Mouse (Mus musculus): Measurements from ENCODE around the gene Dbx1. TPM values are rescaled to one million over a fixed set of nuclear protein-coding genes. Genes with fewer than 3 reads are reported as not detected.

Gene Dbx1
- polyA plus RNA-seq (2015; fragmentation: Nextera tagmentation; extraction: Ambion mirVana), result 4.0 and 64.7 TPM in 2 replicates

DNA sequence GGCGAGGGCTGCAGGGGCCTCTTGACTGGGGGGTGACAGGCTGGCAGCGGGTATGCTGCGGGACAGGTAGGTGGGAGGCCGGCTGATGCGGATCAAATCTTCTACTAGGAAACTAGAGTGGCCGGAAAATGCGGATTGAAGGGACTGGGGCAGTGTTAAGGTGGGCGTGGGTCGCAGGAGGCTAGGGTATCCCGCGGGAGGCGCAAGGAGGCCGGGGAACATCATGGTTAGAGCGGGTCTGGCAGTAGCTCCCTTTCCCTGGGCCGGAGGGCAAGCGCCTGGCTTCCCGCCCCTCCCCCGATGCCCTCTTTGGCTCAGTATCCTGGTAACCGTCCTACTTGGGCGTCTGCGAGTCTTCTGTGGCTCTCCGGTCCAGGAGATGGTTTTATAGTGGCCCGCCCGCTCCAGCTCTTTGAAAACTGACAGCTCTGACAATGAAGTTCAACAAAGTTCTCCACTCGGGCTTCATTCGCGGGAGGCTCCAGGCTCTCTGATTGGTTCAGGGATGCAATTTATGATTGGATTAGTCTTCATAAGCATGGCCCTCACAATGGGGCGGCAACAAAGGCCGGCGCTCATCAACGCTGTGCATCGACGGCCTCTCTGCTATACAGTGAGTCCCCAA, at the start of gene Dbx1:
TSS of gene Dbx1 (minus strand) at position 359 of the 625 bp plus-strand sequence.
- Histone ChIP-seq H3K4me1 (replicated peaks) (peaks cover 14% of the 10 kb centered on the region), H3K27me3 (peaks cover 85% of the 10 kb centered on the region), H3K9me3 (no peaks in the 10 kb centered on the region), H3K4me2 (no peak within 1 kb of the TSS), H3K9ac (no peak within 1 kb of the TSS), H3K36me3 (no peaks in the 10 kb centered on the region), H3K27ac (replicated peaks) (no peak within 1 kb of the TSS), H3K4me3 (no peak within 1 kb of the TSS)
- WGBS, result under 1% methylated on average over 33 of the region's 33 CpGs
- ATAC-seq (ENCODE audit: low FRiP score, low read depth), result no peak

DNA sequence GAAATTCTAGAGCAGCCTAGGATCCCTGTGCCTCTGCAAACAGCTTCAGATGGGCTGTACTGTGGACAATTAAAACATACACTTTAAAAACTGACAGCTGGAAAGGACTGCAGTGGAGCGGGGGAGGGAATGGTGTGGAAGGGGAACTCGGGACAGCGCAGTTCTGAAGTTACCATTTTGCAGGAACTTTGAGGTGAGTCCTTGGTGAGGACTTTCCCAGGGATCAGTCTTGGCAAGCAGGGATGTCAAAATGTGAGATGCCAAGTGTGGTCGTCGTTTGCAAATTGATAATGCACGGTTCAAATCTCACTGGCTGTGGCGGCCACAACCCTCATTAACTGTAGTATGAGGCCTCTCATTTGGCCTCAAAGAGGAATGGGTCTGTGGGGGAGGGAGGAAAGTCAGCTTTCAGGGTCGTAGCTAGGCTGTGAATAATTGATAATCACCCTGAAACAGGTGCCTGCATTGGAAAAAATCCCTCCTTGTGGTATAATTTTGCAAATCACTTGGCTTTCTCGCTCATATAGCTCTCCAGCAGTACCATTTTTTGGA, 42.3 kb upstream of the Dbx1 start:
- Histone ChIP-seq H3K4me3 (no peak overlapping the region), H3K9ac (no peak overlapping the region), H3K27ac (replicated peaks) (no peak overlapping the region), H3K9me3 (no peaks in the 10 kb centered on the region), H3K4me1 (replicated peaks) (no peaks in the 10 kb centered on the region), H3K36me3 (no peaks in the 10 kb centered on the region), H3K4me2 (no peak overlapping the region), H3K27me3 (peaks cover 90% of the 10 kb centered on the region)
- no peak for ATAC-seq (ENCODE audit: low FRiP score, low read depth)
- WGBS, result 8% methylated on average over 9 of the region's 9 CpGs

DNA sequence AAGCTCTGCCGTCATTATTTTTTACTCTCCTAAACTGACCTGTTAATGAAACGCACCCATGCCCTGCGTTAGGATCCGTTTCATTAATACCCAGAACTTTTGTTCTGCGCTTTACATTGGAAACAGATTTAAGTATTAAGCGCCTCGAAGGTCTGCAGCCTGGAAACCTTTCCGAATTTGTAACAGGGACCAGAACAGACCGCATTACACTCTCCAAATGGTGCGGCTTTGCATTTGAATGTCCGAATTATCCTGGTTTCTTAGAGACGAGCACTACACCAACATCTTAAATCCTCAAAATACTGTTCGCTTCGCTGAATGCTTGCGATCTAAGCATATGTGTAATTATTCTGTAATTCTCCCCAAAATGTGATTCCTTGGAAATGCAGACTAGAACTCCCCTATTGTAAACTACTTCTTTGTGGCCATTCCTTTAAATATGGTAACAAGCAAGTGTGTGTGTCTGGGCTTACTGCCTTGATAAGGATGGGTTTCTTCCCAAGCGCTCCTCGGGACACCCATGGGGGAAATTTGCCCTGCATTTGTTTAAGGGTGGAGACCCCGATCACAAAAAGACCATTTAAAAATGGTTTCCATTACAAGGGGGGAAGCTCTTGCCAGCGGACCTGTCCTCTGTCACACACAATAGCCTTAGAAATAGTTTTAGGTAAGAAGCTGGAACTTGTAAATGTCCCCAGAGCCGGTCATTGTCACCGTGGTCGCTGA, 41.6 kb upstream of the Dbx1 start:
- 2% methylated on average over 22 of the region's 22 CpGs for WGBS
- Histone ChIP-seq H3K27ac (replicated peaks) (no peak overlapping the region), H3K9me3 (no peaks in the 10 kb centered on the region), H3K4me3 (no peak overlapping the region), H3K36me3 (no peaks in the 10 kb centered on the region), H3K4me2 (no peak overlapping the region), H3K9ac (no peak overlapping the region), H3K4me1 (replicated peaks) (no peaks in the 10 kb centered on the region), H3K27me3 (peaks cover 90% of the 10 kb centered on the region)
- no peak for ATAC-seq (ENCODE audit: low FRiP score, low read depth)

DNA sequence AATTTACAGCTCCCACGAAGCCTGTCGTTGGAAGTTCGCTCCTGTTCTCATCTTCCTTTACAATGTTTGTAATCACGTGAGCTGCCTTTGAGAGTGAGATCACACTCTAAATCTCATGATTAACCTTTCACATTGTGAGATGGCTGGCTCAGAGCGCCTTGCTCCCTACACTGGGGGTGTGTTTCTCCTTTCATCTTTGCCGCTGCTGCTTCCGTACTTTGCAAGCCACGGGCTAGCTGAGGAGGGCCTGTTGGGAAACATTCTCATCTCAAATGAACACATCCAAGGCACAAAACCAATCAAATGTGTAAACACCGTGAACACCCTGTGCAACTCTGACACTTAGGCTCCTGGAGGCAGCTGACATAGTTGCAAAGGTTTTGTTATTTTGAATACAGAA, 40.5 kb upstream of the Dbx1 start:
- WGBS, result 3% methylated on average over 9 of the region's 9 CpGs

DNA sequence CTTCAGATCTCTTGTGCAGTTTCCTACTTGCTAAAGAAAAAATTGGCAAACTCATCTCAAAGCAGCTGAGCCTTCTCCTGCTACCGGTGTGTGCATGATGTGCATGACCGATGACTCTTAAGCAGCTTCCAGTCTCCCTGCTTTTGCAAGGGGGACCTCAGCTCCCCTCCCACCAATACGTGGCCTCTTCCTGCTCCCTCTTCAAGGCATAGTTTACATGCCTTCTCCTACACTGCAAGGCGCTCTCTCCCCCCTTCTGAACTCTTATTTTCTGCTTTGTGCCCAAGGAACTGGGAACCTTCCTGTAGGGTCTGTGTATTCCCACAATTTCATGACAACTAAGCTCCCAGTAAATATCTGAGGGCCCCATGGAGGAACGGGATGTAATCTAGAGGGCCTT, 40.0 kb upstream of the Dbx1 start:
- Histone ChIP-seq H3K9ac (no peak overlapping the region), H3K4me3 (no peak overlapping the region), H3K9me3 (no peaks in the 10 kb centered on the region), H3K4me2 (no peak overlapping the region), H3K27ac (replicated peaks) (no peak overlapping the region), H3K27me3 (peaks cover 88% of the 10 kb centered on the region), H3K36me3 (no peaks in the 10 kb centered on the region), H3K4me1 (replicated peaks) (no peaks in the 10 kb centered on the region)
- 15% methylated on average over 5 of the region's 5 CpGs for WGBS
- no peak for ATAC-seq (ENCODE audit: low FRiP score, low read depth)

More for the DNA sequence above, 40.5 kb upstream of the Dbx1 start:
- H3K4me2 ChIP-seq, result no peak overlapping the region
- no peaks in the 10 kb centered on the region for H3K9me3 ChIP-seq
- ATAC-seq (ENCODE audit: low FRiP score, low read depth), result no peak
- peaks cover 88% of the 10 kb centered on the region for H3K27me3 ChIP-seq
- no peaks in the 10 kb centered on the region for H3K36me3 ChIP-seq
- no peak overlapping the region for H3K9ac ChIP-seq
- H3K27ac ChIP-seq (replicated peaks), result no peak overlapping the region
- H3K4me3 ChIP-seq, result no peak overlapping the region
- H3K4me1 ChIP-seq (replicated peaks), result no peaks in the 10 kb centered on the region

DNA sequence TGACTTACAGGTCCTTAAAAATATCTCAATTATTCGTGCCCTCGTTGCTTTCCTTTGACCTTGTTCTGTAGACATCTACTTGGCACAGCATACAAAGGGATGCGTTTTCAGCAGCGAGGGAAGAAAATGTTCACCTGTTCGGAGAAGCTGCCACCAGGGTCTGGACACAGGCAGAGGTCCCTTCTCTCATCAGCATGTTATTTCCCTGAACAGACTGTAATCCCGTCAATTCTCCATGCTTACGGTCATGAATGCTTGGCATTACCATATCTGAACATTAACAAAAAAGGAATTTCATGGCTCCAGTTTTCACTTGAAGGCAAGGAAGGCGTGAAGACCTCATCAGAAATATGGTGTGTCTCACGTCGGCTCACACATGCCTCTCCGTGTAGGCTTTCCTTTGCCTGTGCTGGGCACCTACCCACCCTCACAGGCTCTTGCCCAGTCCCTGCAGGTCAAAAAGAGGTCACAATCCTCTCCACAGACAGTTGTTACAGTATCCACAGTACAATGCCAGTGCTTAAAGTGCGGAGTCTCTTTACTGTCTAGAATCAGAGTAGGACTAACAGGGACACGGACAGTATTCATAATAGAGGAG, 31.7 kb upstream of the Dbx1 start:
- ATAC-seq (ENCODE audit: low FRiP score, low read depth), result no peak
- peaks cover 93% of the 10 kb centered on the region for H3K27me3 ChIP-seq
- WGBS, result 57% methylated on average over 13 of the region's 13 CpGs

DNA sequence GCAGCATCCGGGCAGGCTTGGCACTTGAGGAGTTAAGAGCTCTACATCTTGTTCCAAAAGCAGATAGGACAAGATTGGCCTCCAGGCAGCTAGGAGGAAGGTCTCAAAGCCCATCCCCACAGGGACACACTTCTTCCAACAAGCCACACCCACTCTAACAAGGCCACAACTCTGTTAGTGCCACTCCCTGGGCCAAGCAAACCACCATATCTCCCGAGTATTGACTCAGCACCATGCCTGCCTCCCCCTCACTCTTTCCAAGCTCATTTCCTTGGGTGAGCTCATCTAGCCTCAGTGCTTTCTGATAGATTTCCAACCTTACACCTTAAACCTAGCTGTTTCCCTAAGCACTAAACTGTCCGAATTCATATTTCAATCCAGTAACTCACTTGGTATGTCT, 26.9 kb upstream of the Dbx1 start:
- Histone ChIP-seq H3K4me1 (replicated peaks) (0 out of 2 replicates have a peak, but pooled peaks cover 4% of the 10 kb centered on the region), H3K36me3 (no peaks in the 10 kb centered on the region), H3K4me2 (no peak overlapping the region), H3K9ac (no peak overlapping the region), H3K9me3 (no peaks in the 10 kb centered on the region), H3K27me3 (peaks cover 94% of the 10 kb centered on the region), H3K4me3 (no peak overlapping the region), H3K27ac (replicated peaks) (no peak overlapping the region)
- no peak for ATAC-seq (ENCODE audit: low FRiP score, low read depth)
- WGBS, result 84% methylated on average over 3 of the region's 3 CpGs

More for the DNA sequence above, 31.7 kb upstream of the Dbx1 start:
- no peak overlapping the region for H3K4me3 ChIP-seq
- no peak overlapping the region for H3K9ac ChIP-seq
- no peak overlapping the region for H3K4me2 ChIP-seq
- no peak overlapping the region for H3K27ac ChIP-seq (replicated peaks)
- no peaks in the 10 kb centered on the region for H3K36me3 ChIP-seq
- no peaks in the 10 kb centered on the region for H3K9me3 ChIP-seq
- no peaks in the 10 kb centered on the region for H3K4me1 ChIP-seq (replicated peaks)

DNA sequence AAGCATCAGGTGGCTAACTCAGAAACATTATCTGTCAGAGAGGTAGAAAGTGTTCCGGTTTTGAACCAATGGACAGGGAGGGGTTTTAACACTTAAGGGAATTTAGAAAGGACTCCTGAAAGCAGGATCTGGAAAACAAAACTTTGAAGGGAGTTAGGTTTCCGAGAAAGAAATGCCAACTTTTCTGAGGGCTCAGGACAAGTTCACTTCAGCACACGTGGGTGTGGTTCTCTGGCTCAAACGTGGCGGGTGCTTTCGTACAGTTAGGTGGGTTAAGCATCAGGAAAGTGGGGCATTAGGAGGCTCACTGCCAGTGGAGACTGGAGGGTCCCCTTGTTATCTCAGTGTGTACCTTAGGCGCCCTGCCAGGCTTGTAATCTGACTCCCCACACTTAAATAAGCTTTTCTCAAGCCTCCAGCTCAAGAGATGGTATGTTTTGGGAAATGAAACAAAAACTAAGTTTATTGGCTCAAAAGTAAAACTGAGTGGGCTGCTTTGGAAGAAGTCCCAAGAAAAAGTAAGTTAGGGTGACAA, 25.9 kb upstream of the Dbx1 start:
- ATAC-seq (ENCODE audit: low FRiP score, low read depth), result no peak
- Histone ChIP-seq H3K4me3 (no peak overlapping the region), H3K27ac (replicated peaks) (no peak overlapping the region), H3K36me3 (no peaks in the 10 kb centered on the region), H3K27me3 (peaks cover 93% of the 10 kb centered on the region), H3K9ac (no peak overlapping the region), H3K9me3 (no peaks in the 10 kb centered on the region), H3K4me2 (no peak overlapping the region), H3K4me1 (replicated peaks) (0 out of 2 replicates have a peak, but pooled peaks cover 4% of the 10 kb centered on the region)
- 19% methylated on average over 7 of the region's 7 CpGs for WGBS

DNA sequence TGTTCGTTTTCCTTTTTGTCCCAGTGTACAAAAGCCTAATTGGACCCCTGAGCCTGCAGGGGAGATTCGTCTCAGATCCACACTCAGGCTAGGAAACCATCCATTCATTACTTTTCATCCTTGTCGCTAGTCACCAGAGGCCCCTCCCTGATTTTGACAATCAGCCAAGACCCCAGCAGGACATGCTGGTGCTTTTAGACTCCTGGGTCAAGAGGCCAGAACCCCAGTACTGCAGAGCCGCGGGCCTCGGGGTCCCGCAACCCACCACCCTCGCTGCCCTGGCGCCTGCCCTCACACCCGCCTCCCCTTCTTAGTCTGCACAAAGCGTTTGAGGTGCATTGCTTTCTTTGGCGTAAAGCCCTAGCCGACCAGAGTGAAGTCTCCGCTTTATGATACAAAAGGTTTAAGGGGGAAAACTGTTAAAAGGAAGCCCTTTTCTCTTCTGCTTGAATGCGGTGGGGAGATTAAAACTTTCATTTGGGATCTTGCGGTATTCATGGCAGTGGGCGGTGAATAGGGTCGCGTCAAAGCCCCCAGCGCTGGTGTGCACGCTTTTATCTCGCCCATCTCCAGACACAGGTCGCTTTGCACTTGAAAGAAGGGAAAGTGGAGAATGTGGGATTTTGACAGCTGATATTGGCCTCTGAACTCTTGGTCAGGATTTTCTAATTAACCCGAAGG, 25.3 kb upstream of the Dbx1 start:
- WGBS, result 1% methylated on average over 24 of the region's 24 CpGs
- no peaks in the 10 kb centered on the region for H3K9me3 ChIP-seq
- no peaks in the 10 kb centered on the region for H3K36me3 ChIP-seq
- peaks cover 93% of the 10 kb centered on the region for H3K27me3 ChIP-seq
- no peak overlapping the region for H3K27ac ChIP-seq (replicated peaks)
- ATAC-seq (ENCODE audit: low FRiP score, low read depth), result no peak
- H3K9ac ChIP-seq, result no peak overlapping the region
- no peak overlapping the region for H3K4me2 ChIP-seq
- H3K4me3 ChIP-seq, result no peak overlapping the region
- 0 out of 2 replicates have a peak, but pooled peaks cover 4% of the 10 kb centered on the region for H3K4me1 ChIP-seq (replicated peaks)

DNA sequence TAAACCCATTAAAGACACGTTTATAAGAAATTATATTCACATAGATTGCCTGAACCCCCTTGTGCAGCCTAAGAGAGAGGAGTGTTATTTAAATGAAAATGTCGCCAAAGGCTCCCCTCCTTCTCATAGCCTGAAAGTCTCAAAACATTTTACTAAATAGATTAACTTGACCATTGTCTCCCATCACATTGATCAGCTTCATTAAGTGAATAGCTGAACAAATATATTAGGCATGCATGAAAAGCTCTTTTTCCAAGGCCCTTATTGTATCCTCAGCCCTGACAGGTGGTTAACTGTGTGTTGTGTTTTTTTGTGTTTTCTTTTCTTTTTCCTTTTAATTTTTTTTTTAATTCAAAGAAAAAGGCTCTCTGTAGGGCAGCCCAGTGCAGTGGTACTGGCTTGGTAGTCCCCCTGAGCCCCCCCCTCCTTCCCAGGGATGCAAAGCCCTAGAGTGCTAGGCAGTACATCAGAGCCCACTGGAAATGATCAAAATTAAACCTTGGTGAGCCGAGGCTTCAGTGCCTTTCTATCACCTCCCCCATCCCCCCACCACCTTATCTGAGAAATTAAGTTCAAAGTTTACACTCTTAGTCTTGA, 4.2 kb upstream of the Dbx1 start:
- no peak overlapping the region for H3K4me2 ChIP-seq
- H3K9ac ChIP-seq, result no peak overlapping the region
- H3K27ac ChIP-seq (replicated peaks), result no peak overlapping the region
- no peak overlapping the region for H3K4me3 ChIP-seq
- no peaks in the 10 kb centered on the region for H3K9me3 ChIP-seq
- no peak for ATAC-seq (ENCODE audit: low FRiP score, low read depth)
- no peaks in the 10 kb centered on the region for H3K4me1 ChIP-seq (replicated peaks)
- no peaks in the 10 kb centered on the region for H3K36me3 ChIP-seq
- peaks cover 94% of the 10 kb centered on the region for H3K27me3 ChIP-seq
- WGBS, result 2% methylated on average over 3 of the region's 3 CpGs

Data from hindbrain, embryonic 15.5 days (tissue).